Mouse (Mus musculus) common myeloid progenitor, adult 5-6 weeks (primary cell): ENCODE results near the gene Gtdc1. TPM values are rescaled to one million over a fixed set of nuclear protein-coding genes. Genes with fewer than 3 reads are reported as not detected.
A peak's percentile ranks its signal among the peaks of the same experiment; 100 is the strongest.

ENCODE experiments used
- ATAC-seq: replicated peaks from 2 replicates; pipeline ENCODE4 v1.8.0; 2016; ENCODE audit warnings: low read depth, mild to moderate bottlenecking, moderate TSS enrichment, inconsistent platforms; ENCODE audit not compliant: poor library complexity, severe bottlenecking
- total RNA-seq: library from RNA; stranded (forward); fragments of 200-1000, 187-1606 nt; gene quantifications from 2 replicates; pipeline ENCODE4 v1.2.3, GENCODE M21; 2017

The Gtdc1 gene
- total RNA-seq, 1 experiment from 2014 or later = 11.8 TPM

- no peak for ATAC-seq
Measured at GRCm38 (mm10) chr2:44791840-44792239, 135.6 kb downstream of the Gtdc1 start.

GRCm38 (mm10) chr2:44791134-44791533 lies 136.3 kb downstream of the Gtdc1 start:
- no peak for ATAC-seq

- ATAC-seq = no peak
Measured at GRCm38 (mm10) chr2:44782746-44783145, 144.7 kb downstream of the Gtdc1 start.

GRCm38 (mm10) chr2:44780961-44781360 lies 146.5 kb downstream of the Gtdc1 start:
- ATAC-seq = no peak

- 0 out of 2 replicates have a peak, but pooled peaks have one; percentile 18 for ATAC-seq
Measured at GRCm38 (mm10) chr2:44763898-44764297, 163.6 kb downstream of the Gtdc1 start.

- no peak for ATAC-seq
Measured at GRCm38 (mm10) chr2:44736618-44737017, 190.8 kb downstream of the Gtdc1 start.

- 0 out of 2 replicates have a peak, but pooled peaks have one; percentile 39 for ATAC-seq
Measured at GRCm38 (mm10) chr2:44721461-44721860, 206.0 kb downstream of the Gtdc1 start.

- ATAC-seq = no peak
Measured at GRCm38 (mm10) chr2:44705883-44706615, 221.4 kb downstream of the Gtdc1 start.

GRCm38 (mm10) chr2:44700276-44700675 lies 227.2 kb downstream of the Gtdc1 start:
- ATAC-seq = no peak

GRCm38 (mm10) chr2:44696441-44696840 lies 231.0 kb downstream of the Gtdc1 start:
- no peak for ATAC-seq

- no peak for ATAC-seq
Measured at GRCm38 (mm10) chr2:44693898-44694297, 233.6 kb downstream of the Gtdc1 start.

- ATAC-seq = no peak
Measured at GRCm38 (mm10) chr2:44664049-44664448, 263.4 kb downstream of the Gtdc1 start.

GRCm38 (mm10) chr2:44659870-44660269 lies 267.6 kb downstream of the Gtdc1 start:
- ATAC-seq = no peak

GRCm38 (mm10) chr2:44659011-44659410 lies 268.4 kb downstream of the Gtdc1 start:
- ATAC-seq = no peak

- ATAC-seq = peak; percentile 83
Measured at GRCm38 (mm10) chr2:44648537-44648936, 278.9 kb downstream of the Gtdc1 start.

- no peak for ATAC-seq
Measured at GRCm38 (mm10) chr2:44646398-44646797, 281.1 kb downstream of the Gtdc1 start.

GRCm38 (mm10) chr2:44639370-44639769 lies 288.1 kb downstream of the Gtdc1 start:
- ATAC-seq = no peak

- no peak for ATAC-seq
Measured at GRCm38 (mm10) chr2:44638157-44638556, 289.3 kb downstream of the Gtdc1 start.

- no peak for ATAC-seq
Measured at GRCm38 (mm10) chr2:44633971-44634370, 293.5 kb downstream of the Gtdc1 start.

- ATAC-seq = no peak
Measured at GRCm38 (mm10) chr2:44633064-44633463, 294.4 kb downstream of the Gtdc1 start.

- no peak for ATAC-seq
Measured at GRCm38 (mm10) chr2:44632584-44632983, 294.9 kb downstream of the Gtdc1 start.

GRCm38 (mm10) chr2:44631064-44631463 lies 296.4 kb downstream of the Gtdc1 start:
- no peak for ATAC-seq
